Mouse (Mus musculus) cerebellum, adult 8-10 months (tissue): ENCODE measurements around the gene Ficd.
"Not testable (repeated sequence)": the region's sequence is repeated elsewhere in the genome, so short reads cannot be mapped to it uniquely, and the experiment has no call there.

Experiments used
- DNase-seq: peaks from one replicate; pipeline ENCODE4 v3.0.0; 2022

Gene Ficd

DNA sequence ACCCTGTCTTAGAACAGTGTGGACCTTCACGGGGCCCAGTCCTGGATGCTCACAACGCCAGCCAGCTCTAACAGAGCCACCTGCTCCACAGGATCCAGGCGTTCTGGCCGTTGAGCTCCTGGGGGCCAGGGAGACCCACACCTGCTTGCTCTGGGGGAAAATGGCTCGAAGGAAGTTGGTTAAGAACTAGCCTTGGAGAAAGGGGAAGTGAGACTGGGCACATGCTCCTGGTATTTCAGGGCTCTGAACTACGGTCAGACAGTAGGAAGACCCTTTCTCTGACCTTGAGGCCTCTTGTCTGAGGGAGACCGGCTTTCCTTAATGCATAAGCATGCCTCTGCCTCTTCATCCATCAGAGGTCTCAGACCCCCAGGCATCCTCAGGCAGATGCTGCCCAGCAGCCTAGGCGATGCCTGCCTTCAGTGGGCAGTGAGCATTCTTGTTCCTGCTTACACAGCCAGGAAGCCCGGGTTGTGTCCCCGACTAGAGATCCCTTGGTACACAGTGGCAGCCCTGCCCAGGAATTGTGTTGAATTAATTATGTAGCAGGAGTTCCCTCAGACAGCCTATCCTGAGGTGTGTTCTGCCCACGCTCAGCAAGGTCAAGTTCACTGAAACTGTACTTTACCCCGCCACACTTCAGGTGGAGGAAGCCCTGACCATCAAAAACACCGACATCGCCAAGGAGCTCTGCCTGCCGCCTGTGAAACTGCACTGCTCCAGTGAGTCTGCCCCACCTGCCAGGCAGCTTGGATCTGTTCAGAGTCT, 40.7 kb downstream of the Ficd start:
- no peak for DNase-seq

DNA sequence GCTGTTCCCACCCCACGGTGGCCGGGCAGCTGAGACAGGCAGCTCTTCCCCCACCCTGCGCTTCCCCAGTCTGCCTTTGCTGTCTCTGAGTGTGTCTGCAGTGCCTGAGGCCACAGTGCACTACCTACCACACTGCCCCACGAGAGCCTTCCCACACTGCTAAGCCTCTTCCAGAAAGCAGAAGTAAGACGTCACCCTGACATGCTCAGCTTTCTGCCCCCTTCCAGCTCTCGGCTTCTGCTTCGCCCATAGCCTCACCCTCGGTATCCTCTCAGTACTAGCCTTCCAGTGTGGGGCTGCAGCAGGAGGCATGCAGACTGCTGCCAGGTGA, 41.3 kb downstream of the Ficd start:
- no peak for DNase-seq

- not testable (repeated sequence) for DNase-seq
Observed at GRCm38 (mm10) chr5:113777728-113778127, 42.1 kb downstream of the Ficd start.

- DNase-seq, result no peak
Observed at GRCm38 (mm10) chr5:113779569-113779968, 44.0 kb downstream of the Ficd start.

GRCm38 (mm10) chr5:113780082-113780752, 44.6 kb downstream of the Ficd start:
- no peak for DNase-seq

- no peak for DNase-seq
Observed at GRCm38 (mm10) chr5:113780763-113781162, 45.2 kb downstream of the Ficd start.

DNA sequence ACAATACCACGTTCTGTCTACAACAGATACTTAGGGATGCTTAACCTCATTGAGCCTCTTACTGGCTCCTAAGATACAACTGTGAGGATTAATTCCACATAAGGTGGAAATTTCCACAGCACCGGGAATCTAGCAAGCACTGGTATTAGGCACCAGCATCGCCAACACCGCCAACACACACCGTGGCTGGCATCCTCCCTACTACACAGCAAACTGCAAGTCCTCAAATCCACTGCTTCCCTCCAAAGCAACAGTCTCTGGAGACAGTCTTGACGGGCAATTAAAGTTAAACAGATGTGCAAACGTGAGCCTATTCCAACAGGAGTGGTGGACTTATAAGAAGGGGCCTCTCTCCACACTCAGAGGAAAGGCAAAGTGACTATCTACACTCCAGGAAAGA, 45.7 kb downstream of the Ficd start:
- DNase-seq, result no peak

DNA sequence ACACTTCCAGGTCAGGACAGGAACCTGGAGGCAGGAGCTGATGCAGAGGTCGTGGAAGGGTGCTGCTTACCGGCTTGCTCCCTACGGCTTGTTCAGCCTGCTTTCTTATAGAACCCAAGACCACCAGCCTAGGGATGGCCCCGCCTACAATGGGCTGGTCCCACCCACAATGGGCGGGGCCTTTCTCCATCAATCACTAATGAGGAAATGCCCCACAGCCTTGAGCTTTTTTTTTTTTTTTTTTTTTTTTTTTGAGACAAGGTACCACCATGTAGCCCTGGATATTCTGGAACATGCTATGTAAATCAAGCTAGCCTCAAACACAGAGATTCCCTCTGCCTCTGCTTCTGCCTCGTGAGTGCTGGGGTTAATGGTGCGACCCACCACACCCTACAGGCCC, 46.3 kb downstream of the Ficd start:
- no peak for DNase-seq

GRCm38 (mm10) chr5:113782624-113783023, 47.0 kb downstream of the Ficd start:
- no peak for DNase-seq

DNA sequence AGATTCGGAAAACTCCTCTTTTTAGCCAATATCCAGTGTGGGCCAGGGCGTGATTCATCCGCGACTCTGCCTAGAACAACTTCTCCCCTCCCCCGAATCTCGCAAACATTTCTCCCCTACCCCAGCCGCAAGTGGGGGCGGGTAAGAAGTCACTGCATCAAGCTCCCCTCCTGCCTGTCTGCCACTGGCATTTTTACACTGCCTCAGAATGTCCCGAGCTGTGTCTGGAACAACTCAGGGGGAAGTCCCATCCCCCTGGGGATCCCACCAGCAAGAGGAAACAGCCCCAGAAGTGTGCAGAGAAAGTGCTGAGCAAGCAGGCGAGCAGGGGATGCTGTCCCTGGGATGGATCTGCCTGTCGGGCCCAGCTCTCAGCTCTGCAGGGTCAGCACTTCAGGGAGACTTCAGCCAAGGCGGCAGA, 48.0 kb downstream of the Ficd start:
- DNase-seq, result no peak

DNA sequence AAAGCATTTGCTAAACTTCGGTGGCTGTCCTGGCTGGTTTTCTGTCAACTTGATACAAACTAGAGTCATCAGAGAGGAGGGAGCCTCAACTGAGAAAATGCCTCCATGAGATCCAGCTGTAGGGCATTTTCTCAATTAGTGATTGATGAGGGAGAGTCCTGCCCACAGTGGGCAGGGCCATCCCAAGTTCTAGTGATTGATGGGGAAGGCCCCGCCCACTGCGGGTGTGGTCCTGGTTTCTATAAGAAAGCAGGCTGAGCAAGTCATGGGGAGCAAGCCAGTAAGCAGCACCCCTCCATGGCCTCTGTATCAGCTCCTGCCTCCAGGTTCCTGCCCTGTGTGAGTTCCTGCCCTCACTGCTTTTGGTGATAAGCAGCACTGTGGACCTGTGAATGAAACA, 48.5 kb downstream of the Ficd start:
- DNase-seq, result not testable (repeated sequence)

GRCm38 (mm10) chr5:113786985-113787384, 51.4 kb downstream of the Ficd start:
- no peak for DNase-seq

GRCm38 (mm10) chr5:113788645-113789044, 53.0 kb downstream of the Ficd start:
- DNase-seq, result no peak

GRCm38 (mm10) chr5:113789075-113789788, 53.6 kb downstream of the Ficd start:
- DNase-seq, result no peak
